Mouse (Mus musculus) cerebral cortex, adult 2 months (tissue): Measurements from ENCODE around the gene Draxin.

Experiments used
- WGBS: fragments of 180-500 bp; shearing (Covaris S2); methylation state at CpG from one replicate; pipeline ENCODE4 v1.1.7; 2018; 5-methylcytosine and 5-hydroxymethylcytosine counted together

Gene Draxin

DNA sequence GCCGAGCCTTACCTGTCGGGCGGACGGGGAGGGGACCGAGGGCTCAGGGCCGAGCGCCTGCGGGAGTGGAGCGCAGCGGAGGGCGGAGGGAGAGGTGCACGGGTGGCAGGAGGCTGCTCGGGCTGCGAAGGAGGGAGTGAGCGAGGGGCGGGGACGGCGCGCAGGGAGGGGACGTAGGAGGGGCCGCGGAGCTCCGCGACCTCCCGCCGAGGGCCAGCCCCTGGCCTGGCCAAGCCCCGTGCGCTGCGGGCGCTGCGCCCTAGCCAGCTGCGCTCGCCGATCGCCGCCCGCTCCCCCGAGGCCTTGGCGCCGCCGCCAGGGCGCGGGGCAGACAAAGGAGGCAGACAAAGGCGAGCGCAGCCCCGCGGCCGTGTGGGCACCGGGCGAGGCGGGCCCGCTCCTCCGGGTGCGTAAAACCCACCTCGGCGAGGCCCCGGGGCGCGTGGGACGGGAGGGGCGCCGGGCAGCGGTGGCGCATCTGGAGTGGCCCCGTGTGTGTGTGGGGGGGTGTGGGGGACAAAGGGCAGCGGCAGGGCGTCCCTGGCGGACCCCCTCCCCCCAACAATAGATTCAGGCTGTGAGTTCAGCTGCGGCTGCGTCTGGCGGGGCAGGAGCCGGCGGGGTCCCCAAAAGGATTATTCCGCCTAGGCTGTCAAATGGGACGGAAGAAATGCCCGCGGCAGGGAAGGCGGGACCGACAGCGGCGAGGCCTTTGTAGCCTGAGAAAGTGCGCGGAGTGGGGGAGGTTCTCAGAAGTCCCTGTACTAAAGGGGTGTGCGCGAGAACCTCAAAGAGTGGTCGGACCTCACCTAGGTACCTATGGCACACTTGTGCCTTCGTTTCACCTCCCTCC lies at the start of gene Draxin:
Gene Draxin, minus strand, starts transcription at position 138 of the 853 bp plus-strand sequence.
- 1% methylated on average over 75 of the region's 87 CpGs for WGBS

GRCm38 (mm10) chr4:148176603-148177002 lies 46.1 kb upstream of the Draxin start:
- 73% methylated on average over 5 of the region's 6 CpGs for WGBS

- 25% methylated on average over 12 of the region's 12 CpGs for WGBS
Measured at GRCm38 (mm10) chr4:148174495-148174862, 44.0 kb upstream of the Draxin start.

GRCm38 (mm10) chr4:148173811-148174494 lies 43.5 kb upstream of the Draxin start:
- WGBS: 2% methylated on average over 30 of the region's 30 CpGs

- WGBS: 71% methylated on average over 3 of the region's 3 CpGs
Measured at GRCm38 (mm10) chr4:148171261-148171660, 40.8 kb upstream of the Draxin start.

GRCm38 (mm10) chr4:148170842-148171241 lies 40.3 kb upstream of the Draxin start:
- WGBS: 3% methylated on average over 2 of the region's 2 CpGs

DNA sequence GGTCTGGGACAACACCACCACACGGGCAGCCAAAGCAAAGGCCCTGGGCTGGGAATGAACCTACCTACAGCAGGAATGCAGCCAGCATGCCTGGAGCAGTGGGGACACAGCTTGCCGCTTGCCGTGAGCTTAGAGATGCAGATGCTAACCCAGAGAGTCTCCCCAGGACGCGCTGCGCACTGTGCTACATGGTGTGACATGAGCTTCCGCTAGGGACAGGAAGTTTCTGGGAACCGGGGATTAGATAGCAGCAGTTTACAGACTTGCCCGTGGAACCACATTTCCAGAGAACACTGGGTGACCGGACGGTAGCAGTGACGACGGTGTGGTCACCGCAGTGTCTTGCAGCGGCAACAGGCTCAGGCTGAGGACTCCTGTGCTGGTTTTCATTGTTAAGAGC lies 39.1 kb upstream of the Draxin start:
- WGBS: 36% methylated on average over 15 of the region's 15 CpGs

GRCm38 (mm10) chr4:148168287-148168686 lies 37.8 kb upstream of the Draxin start:
- 17% methylated on average over 7 of the region's 7 CpGs for WGBS

- 4% methylated on average over 4 of the region's 4 CpGs for WGBS
Measured at GRCm38 (mm10) chr4:148166986-148167385, 36.5 kb upstream of the Draxin start.

GRCm38 (mm10) chr4:148166431-148166830 lies 35.9 kb upstream of the Draxin start:
- 15% methylated on average over 10 of the region's 10 CpGs for WGBS

GRCm38 (mm10) chr4:148165551-148165950 lies 35.1 kb upstream of the Draxin start:
- WGBS: 28% methylated on average over 17 of the region's 17 CpGs

- 19% methylated on average over 16 of the region's 16 CpGs for WGBS
Measured at GRCm38 (mm10) chr4:148164461-148164860, 34.0 kb upstream of the Draxin start.

- WGBS: 3% methylated on average over 28 of the region's 29 CpGs
Measured at GRCm38 (mm10) chr4:148164002-148164439, 33.5 kb upstream of the Draxin start.

- 2% methylated on average over 43 of the region's 43 CpGs for WGBS
Measured at GRCm38 (mm10) chr4:148160436-148161390, 30.2 kb upstream of the Draxin start, which contains the start of the genes Fbxo44 and Fbxo2. Fbxo44 (minus strand) TSS chr4:148160482. Fbxo2 (plus strand) TSS chr4:148160621.

DNA sequence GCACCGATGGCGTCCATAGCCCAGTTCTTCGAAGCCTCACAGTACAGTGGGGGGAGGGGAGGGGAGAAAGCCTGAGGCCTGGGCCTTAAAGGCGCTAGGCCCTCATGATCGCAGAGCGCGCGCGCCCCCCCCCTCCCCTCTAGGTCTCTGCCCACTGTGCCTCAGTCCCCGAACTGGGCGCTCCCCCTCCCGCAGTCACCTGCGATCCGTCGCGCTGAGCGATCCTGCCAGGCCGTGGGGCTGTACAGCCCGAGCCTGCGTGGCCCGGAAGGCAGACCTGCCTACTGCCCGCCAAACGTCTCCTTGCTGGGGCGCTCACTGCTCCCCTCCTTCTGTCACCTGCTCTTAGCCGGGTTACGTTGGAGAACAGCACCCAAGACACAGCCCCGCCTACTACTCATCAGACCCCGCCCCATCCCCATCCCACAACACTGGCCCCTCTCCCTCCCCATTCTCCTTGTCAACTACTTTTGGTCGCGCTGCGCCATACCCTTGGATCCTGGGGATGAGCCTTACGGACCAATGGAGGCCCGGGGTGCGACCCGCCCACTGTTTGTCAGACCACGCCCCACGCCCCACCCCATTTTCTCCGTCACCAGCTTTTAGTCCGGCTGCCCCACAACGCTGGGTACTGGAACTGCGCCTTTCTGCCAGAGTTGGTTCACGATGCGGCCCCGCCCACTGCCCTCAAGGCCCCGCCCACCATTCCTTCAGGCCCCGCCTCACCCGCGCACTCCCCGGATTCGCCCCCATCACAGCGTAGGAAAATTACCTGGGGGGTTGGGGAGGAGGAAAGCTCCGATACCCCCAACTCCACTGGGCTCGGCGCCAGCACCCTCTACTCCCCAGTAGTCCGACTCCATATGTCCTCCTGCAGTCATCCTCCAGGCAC lies 29.3 kb upstream of the Draxin start:
- under 1% methylated on average over 54 of the region's 55 CpGs for WGBS

- 20% methylated on average over 27 of the region's 27 CpGs for WGBS
Measured at GRCm38 (mm10) chr4:148158436-148159348, 28.2 kb upstream of the Draxin start.

DNA sequence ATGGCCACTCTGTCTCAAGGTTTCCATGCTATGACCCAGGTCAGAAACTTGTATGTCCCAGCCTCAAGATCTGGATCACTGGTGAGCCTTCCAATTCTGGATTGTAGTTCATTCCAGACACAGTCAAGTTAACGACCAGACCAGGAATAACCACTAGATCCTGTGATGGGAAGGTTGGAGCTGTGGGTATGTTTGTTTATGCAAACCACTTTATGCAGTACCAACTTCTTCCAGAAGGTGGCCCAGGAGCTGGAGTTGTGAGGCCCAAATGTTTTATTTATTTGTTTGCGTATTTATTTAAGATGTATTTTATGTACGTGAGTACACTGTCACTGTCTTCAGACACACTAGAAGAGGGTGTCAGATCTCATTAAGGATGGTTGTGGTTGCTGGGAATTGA lies 24.5 kb upstream of the Draxin start:
- 27% methylated on average over 3 of the region's 3 CpGs for WGBS

GRCm38 (mm10) chr4:148154006-148154405 lies 23.5 kb upstream of the Draxin start:
- 84% methylated on average over 4 of the region's 4 CpGs for WGBS

DNA sequence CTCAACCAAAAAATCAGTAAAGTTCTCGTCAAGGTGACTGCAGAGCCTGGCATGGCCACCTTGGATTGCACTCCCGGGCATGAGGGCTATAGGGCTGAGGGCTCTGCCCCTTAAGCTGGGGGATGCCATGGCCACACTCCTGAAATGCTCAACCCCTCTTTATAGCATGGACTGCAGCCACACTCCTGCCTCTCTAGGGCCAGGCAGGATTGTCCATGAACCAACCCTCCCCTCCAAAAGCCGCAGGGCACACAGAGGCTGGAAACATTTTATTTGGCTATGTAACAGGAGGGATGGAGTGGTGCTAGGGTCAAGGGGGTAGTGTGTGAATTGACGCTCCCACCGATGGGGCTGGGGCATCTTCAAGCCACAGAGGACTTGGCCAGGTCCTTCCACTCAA lies 22.0 kb upstream of the Draxin start:
- 85% methylated on average over 5 of the region's 5 CpGs for WGBS
